In the genomic region with DNA sequence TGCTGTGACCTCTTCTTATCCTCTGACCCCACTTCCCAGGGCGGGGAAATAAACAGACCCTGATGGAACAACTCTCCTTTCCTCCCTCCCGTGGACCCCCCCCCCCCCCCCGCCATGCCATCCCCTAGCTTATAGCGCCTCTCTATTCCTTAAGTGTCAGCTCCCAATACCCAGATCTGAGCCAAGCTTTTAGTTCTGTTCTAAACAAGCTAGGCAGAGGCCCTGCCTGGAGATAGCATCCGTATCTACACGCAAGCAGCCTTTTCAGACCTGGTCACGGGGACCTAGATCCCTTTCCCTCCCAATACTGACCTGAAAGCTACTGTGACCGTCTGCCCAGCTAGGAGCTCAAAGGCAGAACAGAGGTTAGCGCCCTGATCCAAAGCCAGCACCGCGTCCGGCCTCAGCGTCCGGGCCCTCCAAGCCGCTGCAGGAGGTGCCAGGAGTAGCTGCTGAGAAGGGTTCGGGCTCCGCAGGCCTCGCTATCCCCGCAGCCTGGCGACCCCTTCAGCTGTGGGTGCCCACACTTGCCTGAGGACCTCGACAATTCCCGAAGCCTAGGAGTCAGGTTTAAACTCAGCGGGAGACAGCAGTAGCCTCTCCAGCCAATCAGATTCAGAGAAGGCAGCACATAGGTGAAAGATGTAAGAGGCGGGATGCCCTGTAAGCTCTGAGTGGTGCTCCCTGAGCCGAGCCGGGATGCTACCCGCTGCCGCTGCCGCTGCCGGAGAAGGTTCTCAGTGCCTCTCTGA, we compare ENCODE assay signal across 8 mouse cellular contexts. TPM values are rescaled to one million over a fixed set of nuclear protein-coding genes. Genes with fewer than 3 reads are reported as not detected.
DNase-seq lines count a peak whose midpoint lies in the region; ATAC-seq and TF ChIP-seq lines count a peak whose summit lies in the region.

Gene Sgo2b, minus strand, starts transcription at position 623 of the 752 bp plus-strand sequence.

- 5% methylated on average over 28 of the region's 30 CpGs for WGBS in embryonic facial prominence, embryonic 13.5 days
- WGBS in limb, embryonic 14.5 days = 6% methylated on average over 28 of the region's 30 CpGs
- 8% methylated on average over 29 of the region's 30 CpGs for WGBS in stomach, embryonic 16.5 days

- no peak for ATAC-seq in embryonic facial prominence, embryonic 13.5 days (ENCODE audit: insufficient number of reproducible peaks, insufficient read depth, low FRiP score, low TSS enrichment, low read depth)
- peak; percentile 30; the same call in 1 of the 2 replicates for ATAC-seq in limb, embryonic 14.5 days (ENCODE audit: low FRiP score, low read depth)
- ATAC-seq in stomach, embryonic 16.5 days (ENCODE audit: insufficient read depth, low FRiP score) = peak; percentile 21; the same call in 1 of the 2 replicates
- ATAC-seq in monocyte, adult 5-6 weeks (replicated peaks; ENCODE audit: insufficient number of reproducible peaks, low FRiP score, low TSS enrichment, poor library complexity, severe bottlenecking) = no peak

- peak within 1 kb of the TSS; percentile 47 for H3K9ac ChIP-seq in embryonic facial prominence, embryonic 13.5 days
- peak within 1 kb of the TSS; percentile 32 for H3K9ac ChIP-seq in limb, embryonic 14.5 days (ENCODE audit: low read depth, low read length, severe bottlenecking)
- peak within 1 kb of the TSS; percentile 31; the same call in 1 of the 2 replicates for H3K9ac ChIP-seq in stomach, embryonic 16.5 days (ENCODE audit: low read length)

- H3K4me1 ChIP-seq in embryonic facial prominence, embryonic 13.5 days = peaks cover 7% of the 10 kb centered on the region; the same call in 1 of the 2 replicates
- no peaks in the 10 kb centered on the region for H3K4me1 ChIP-seq in limb, embryonic 14.5 days (ENCODE audit: control insufficient read depth, insufficient read depth, low read length)
- 0 out of 2 replicates have a peak, but pooled peaks cover 3% of the 10 kb centered on the region for H3K4me1 ChIP-seq in stomach, embryonic 16.5 days (ENCODE audit: control insufficient read depth, insufficient read depth, low read length)

- H3K9me3 ChIP-seq in embryonic facial prominence, embryonic 13.5 days = no peaks in the 10 kb centered on the region
- no peaks in the 10 kb centered on the region for H3K9me3 ChIP-seq in limb, embryonic 14.5 days (ENCODE audit: control insufficient read depth, low read length)
- no peaks in the 10 kb centered on the region for H3K9me3 ChIP-seq in stomach, embryonic 16.5 days (replicated peaks; ENCODE audit: control insufficient read depth, low read length)

- H3K4me3 ChIP-seq in embryonic facial prominence, embryonic 13.5 days = peak within 1 kb of the TSS; percentile 38
- H3K4me3 ChIP-seq in limb, embryonic 14.5 days (replicated peaks; ENCODE audit: low read length) = peak within 1 kb of the TSS; percentile 24
- peak within 1 kb of the TSS; percentile 26 for H3K4me3 ChIP-seq in stomach, embryonic 16.5 days (replicated peaks; ENCODE audit: low read length)

- no peak within 1 kb of the TSS for H3K27ac ChIP-seq in embryonic facial prominence, embryonic 13.5 days
- no peak within 1 kb of the TSS for H3K27ac ChIP-seq in limb, embryonic 14.5 days (replicated peaks; ENCODE audit: low read depth, low read length)
- H3K27ac ChIP-seq in stomach, embryonic 16.5 days (ENCODE audit: low read length) = no peak within 1 kb of the TSS

- no peaks in the 10 kb centered on the region for H3K36me3 ChIP-seq in embryonic facial prominence, embryonic 13.5 days
- H3K36me3 ChIP-seq in limb, embryonic 14.5 days (ENCODE audit: control insufficient read depth, insufficient read depth, low read length) = no peaks in the 10 kb centered on the region
- H3K36me3 ChIP-seq in stomach, embryonic 16.5 days (ENCODE audit: control insufficient read depth, insufficient read depth, low read length) = no peaks in the 10 kb centered on the region

- H3K4me2 ChIP-seq in embryonic facial prominence, embryonic 13.5 days = peak within 1 kb of the TSS; percentile 70
- H3K4me2 ChIP-seq in limb, embryonic 14.5 days (replicated peaks; ENCODE audit: low read depth, low read length, severe bottlenecking) = peak within 1 kb of the TSS; percentile 46
- H3K4me2 ChIP-seq in stomach, embryonic 16.5 days (ENCODE audit: low read depth, low read length) = peak within 1 kb of the TSS; percentile 51

- peaks cover 14% of the 10 kb centered on the region for H3K27me3 ChIP-seq in embryonic facial prominence, embryonic 13.5 days
- peaks cover 8% of the 10 kb centered on the region for H3K27me3 ChIP-seq in limb, embryonic 14.5 days (ENCODE audit: control insufficient read depth, insufficient read depth, low read length)
- no peaks in the 10 kb centered on the region for H3K27me3 ChIP-seq in stomach, embryonic 16.5 days (ENCODE audit: control insufficient read depth, insufficient read depth, low read length)

- TF ChIP-seq POLR2A in limb, embryonic 14.5 days (IDR thresholded peaks at IDR 0.05; ENCODE audit: borderline replicate concordance, extremely low read depth, insufficient read depth, insufficient read length) = no peak

- DNase-seq in cerebellum, adult 18-20 months = peak; percentile 6 to 17
- DNase-seq in cerebellum, postnatal 4 days (ENCODE audit: low spot score in 2 of 2) = no peak
- DNase-seq in 3134 (ENCODE audit: extremely low read depth, insufficient read length, low spot score) = peak; percentile 4
- no peak for DNase-seq in limb, embryonic 14.5 days (ENCODE audit: low spot score)
- DNase-seq in layer of hippocampus, adult 9-10 months (ENCODE audit: low spot score) = no peak

RNA-seq across cellular contexts. Expression of gene Sgo2b, which starts in this region (rescaled TPM):
- polyA plus RNA-seq in embryonic facial prominence, embryonic 13.5 days (2015; fragmentation: Nextera tagmentation; extraction: Ambion mirVana) = 0.18 TPM in 1 of 2 replicates, not detected in the other
- 0.01 TPM in 1 of 2 replicates, not detected in the other for polyA plus RNA-seq in limb, embryonic 14.5 days (2012; rRNA removed)
- polyA plus RNA-seq in limb, embryonic 14.5 days (2014; fragmentation: Nextera tagmentation; extraction: Ambion mirVana) = not detected in 2 replicates
- polyA plus RNA-seq in stomach, embryonic 16.5 days (2015; fragmentation: Nextera tagmentation; extraction: Ambion mirVana) = not detected in 2 replicates
- total RNA-seq in monocyte, adult 5-6 weeks (2017) = not detected in 3 replicates

Comparison
In these comparisons a context has a peak if more than half of its experiments do, and no peak if none do; other contexts are left out.
1. DNase-seq: peak in cerebellum, adult 18-20 months (2 of 2) and 3134 (single experiment); none in cerebellum, postnatal 4 days (0 of 2), limb, embryonic 14.5 days (single experiment) and layer of hippocampus, adult 9-10 months (single experiment).
2. Peak in ATAC-seq, H3K4me3 ChIP-seq, H3K9ac ChIP-seq and H3K4me2 ChIP-seq in limb, embryonic 14.5 days; RNA of the gene not detected or under 1 TPM.
3. Peak in ATAC-seq, H3K4me3 ChIP-seq, H3K9ac ChIP-seq and H3K4me2 ChIP-seq in stomach, embryonic 16.5 days; RNA of the gene not detected or under 1 TPM.
4. Peak in every context shown above with its lines, with median percentiles within 50 percentile points of each other: H3K4me2 ChIP-seq, H3K4me3 ChIP-seq and H3K9ac ChIP-seq.